Comparison of ENCODE assay signal across 9 mouse cellular contexts in the genomic region with DNA sequence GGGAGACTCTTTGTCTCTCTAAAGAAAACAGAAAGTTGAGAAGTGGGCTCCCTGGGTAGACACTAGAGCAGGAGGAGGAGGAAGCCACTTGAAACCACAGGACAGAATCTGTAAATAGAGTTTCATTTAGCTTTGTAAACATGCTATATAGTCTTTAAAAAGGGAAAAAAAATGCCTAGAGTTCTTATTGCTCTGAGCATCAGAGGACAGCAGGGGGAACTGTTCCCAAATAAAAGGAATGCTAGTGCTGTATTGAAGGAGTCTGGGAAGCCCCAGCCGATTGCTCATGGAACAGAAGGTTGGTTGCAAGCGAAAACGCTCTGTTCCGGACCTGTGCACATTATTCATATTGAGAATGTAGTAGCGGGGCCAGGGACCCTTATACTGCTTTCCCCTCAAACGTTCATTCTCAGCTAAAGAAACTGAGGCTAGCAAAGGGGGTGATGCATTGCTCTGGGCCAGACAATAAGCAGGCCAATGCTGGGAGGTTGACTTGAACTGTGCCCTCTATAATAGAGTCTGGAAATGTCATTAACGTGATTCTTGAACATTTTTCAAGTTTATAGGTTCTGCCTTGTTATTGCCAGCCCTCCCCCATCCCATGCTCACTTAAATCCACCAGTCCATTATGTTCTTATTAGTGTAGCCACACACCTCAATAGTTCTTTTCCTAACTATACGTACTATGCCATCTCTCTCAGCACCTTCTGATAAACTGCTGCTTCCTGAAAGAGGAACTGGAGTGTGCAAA. TPM values are rescaled to one million over a fixed set of nuclear protein-coding genes. Genes with fewer than 3 reads are reported as not detected.
DNase-seq lines count a peak whose midpoint lies in the region.
"Had no signal": no experiment of that assay in that cellular context is flagged by ENCODE, and none has a peak within 500 bp of the region (broad histone marks: within the 10 kb centered on the region; RNA-seq: fewer than 3 reads in every experiment).

No protein-coding gene starts in this region.

- DNase-seq in adrenal gland, postnatal 14 days, result peak; percentile 10
- no peak for DNase-seq in adrenal gland, adult 18-20 months (ENCODE audit: low spot score in 2 of 2)
- peak; percentile 60 to 63 for DNase-seq in right cerebral cortex, postnatal 10 days (ENCODE audit: low spot score in 2 of 2)
- no peak for DNase-seq in right cerebral cortex, adult 18-20 months
- DNase-seq in layer of hippocampus, adult 9-10 months (ENCODE audit: low spot score), result peak; percentile 36
- peak; percentile 32 for DNase-seq in right cerebral cortex, postnatal 4 days
- no peak for DNase-seq in adrenal gland, adult 2 months
- DNase-seq in cerebellum, adult 11-12 months, result no peak

RNA-seq across cellular contexts. Expression of a gene that starts 37.8 kb away (rescaled TPM):
- total RNA-seq in adrenal gland, postnatal 14 days (2021), result 1.4 and 11.1 TPM in 2 replicates
- total RNA-seq in adrenal gland, adult 18-20 months (2021), result 1 to 10 TPM in 1 of 2 experiments, under 1 TPM in 1; 0.60 to 1.5 TPM
- total RNA-seq in adrenal gland, adult 2 months (2021), result 1 to 10 TPM; 1.2 to 1.6 TPM
- 0.11 and 0.16 TPM in 2 replicates for polyA plus RNA-seq in adrenal gland, adult 2 months (2012; rRNA removed)
- total RNA-seq: layer of hippocampus, postnatal 36 days had no signal

Comparison
In these comparisons a context has a peak if more than half of its experiments do, and no peak if none do; other contexts are left out.
1. DNase-seq: peak in adrenal gland, postnatal 14 days (single experiment), right cerebral cortex, postnatal 10 days (2 of 2), layer of hippocampus, adult 9-10 months (single experiment) and right cerebral cortex, postnatal 4 days (single experiment); none in adrenal gland, adult 18-20 months (0 of 2), right cerebral cortex, adult 18-20 months (single experiment), adrenal gland, adult 2 months (single experiment) and cerebellum, adult 11-12 months (single experiment).